Mouse (Mus musculus): Measurements from ENCODE around the gene Itga10.
"Not testable (repeated sequence)": the region's sequence is repeated elsewhere in the genome, so short reads cannot be mapped to it uniquely, and the experiment has no call there.

Gene Itga10

DNA sequence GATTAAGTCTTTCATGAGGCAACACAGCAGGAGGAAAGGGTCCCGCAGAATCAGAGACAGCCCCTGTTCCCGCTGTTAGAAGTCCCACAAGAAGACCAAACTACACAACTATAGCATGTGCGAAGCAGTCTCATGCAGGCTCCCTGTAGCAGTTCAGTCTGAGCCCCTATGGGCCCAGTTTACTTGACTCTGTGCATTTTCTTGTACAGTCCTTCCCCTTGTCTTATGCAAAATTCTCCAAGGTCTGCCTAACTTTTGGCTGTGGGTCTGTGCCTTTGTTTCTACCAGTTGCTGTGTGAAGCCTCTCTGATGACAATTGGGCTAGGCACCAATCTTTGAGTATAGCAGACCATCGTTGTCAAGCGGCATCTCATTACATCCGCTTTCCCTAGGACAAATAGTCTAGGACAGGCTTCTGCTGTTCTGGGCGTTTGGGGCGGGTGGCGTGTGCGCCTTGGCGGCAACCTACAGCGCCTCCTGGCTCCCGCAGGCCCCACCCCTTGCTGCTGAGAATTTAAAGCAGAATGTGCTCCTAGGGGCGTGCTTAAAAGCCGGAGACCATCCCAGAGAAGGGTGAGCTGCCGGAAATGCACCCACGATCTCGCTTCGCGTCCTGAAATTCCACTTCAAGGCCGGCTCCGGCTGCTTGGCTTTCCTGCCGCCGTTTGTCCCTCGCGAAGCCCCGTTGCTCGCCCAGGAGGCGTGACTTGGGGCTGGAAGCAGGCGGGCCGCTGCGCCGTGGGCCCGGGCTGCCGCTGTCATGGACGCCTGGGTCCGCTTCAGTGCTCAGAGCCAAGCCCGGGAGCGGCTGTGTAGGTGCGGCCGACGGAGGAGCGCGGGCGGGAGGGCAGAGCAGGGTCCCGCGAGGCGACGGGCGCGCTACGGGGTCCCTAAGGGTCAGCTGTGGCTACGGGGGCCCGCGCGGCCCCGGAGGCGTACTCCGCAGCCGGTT, 10.2 kb upstream of the Itga10 start, which contains the start of the genes Pex11b and Gm42957:
Gene Pex11b (plus strand): TSS at position 449 of the 952 bp plus-strand sequence.
Gene Gm42957 (plus strand): TSS at position 547 of the 952 bp plus-strand sequence.
- peak; percentile 93 for DNase-seq

DNA sequence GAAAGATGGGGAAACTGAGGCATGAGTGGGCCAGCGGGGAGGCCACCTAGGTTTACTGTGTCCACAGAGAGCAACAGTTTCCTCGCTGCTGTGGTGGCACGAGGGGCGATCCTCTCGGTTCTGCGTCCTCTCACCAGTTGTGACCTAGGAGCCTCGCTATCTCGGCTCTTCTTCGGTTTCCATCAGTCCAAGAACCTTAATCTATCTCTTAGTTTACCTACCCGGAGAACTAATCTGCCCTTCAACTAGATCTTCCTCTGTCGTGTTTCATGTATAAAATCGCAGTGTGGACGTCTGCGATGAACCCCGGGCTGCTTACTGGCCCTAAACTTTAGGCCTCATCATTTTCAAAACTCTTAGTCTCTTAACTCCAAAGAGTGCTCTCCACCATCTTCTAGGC, 9.5 kb upstream of the Itga10 start:
- no peak for DNase-seq

DNA sequence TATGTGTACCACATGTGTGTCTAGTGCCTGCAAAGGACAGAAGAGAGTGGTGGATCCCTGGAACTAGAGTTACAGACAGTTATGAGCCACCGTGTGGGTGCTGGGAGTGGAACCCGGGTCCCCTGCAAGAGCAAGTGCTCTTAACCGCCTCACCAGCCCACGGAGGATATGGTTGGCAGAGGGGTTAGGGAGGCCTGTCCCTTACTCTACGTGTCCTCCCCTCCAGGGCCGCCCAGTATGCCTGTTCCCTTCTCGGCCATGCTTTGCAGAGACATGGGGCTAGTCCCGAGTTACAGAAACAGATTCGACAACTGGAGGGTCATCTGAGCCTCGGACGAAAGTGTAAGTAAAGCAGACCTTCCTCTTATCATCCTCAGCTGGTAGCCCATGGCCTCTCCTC, 8.9 kb upstream of the Itga10 start:
- no peak for DNase-seq

DNA sequence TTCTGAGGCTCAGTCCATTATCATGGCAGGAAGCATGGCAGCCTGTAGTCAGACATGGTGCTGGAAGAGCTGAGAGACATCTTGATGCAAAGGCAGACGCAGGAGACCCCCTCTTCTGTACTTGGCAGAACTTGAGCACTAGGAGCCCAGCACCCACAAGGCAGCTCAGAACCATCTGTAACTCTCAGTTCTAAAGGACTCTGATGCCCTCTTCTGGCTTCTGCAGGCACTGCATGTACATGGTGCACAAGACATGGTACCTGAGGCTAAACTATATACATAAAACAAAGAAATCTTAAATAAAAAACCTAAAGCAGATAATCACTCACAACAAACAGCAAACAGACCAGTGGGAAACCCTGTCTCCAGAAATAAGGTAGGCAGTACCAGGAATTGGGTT, 6.2 kb upstream of the Itga10 start:
- DNase-seq = peak; percentile 79

DNA sequence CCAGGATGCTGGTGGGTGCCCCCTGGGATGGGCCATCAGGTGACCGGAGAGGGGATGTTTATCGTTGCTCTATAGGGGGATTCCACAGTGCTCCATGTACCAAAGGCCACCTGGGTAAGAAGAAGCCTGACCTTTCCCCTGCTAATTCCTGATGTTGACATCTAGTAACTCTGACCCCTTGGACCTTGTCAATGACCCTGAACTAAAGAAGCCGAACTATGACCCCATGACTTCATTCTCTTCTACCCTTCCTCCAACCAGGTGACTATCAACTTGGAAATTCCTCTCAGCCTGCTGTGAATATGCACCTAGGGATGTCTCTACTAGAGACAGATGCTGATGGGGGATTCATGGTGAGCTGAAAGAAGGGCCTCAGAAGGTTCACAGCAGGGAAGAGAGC, 2.0 kb downstream of the Itga10 start:
- no peak for DNase-seq

DNA sequence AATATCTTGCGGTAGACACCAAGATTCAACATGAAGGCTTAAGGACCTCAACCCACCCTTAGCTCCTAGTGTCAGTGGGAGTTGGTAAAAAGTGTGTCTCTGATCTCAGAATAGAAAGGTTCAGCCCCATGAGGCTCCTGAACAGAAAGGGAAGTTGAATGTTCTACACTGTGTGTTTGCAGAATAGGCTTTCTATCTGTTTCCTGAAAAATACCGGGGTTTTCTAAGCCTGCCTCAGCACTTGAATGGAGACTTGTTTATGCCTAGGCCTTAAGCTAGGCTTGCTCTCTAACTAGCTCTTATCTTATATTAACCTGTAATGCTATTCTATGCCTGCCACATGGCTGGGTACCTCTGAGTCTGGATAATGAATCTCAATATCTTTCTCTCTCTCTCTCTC, 15.5 kb downstream of the Itga10 start:
- no peak for DNase-seq

DNA sequence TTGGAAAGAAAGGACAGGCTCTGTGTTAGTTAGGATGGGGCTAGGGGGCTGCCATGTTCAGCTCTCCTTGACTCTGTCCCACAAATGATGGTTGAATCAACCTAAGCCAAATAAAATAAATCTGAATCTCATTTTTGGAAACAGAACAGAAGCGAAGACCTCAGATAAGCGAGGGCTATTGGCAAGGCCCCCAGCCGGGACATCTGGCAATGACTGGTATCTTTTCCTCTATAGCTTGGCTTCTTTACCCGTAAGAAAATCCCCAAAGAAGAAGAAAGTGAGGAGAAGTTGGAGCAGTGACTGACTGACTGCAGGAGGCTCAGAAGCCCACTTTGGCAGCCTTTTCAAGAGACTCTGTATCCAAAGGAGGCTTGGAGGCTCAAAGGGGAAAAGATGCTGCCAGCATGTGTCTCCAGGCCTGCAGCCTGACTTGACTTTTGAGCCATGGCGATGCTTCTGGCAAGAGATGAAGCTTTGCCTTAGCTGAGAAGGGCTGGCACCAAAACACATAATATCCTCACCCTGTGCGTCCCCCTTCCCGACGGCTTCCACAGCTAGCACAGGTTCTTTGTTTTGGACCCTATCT, 17.4 kb downstream of the Itga10 start:
- DNase-seq = no peak

DNA sequence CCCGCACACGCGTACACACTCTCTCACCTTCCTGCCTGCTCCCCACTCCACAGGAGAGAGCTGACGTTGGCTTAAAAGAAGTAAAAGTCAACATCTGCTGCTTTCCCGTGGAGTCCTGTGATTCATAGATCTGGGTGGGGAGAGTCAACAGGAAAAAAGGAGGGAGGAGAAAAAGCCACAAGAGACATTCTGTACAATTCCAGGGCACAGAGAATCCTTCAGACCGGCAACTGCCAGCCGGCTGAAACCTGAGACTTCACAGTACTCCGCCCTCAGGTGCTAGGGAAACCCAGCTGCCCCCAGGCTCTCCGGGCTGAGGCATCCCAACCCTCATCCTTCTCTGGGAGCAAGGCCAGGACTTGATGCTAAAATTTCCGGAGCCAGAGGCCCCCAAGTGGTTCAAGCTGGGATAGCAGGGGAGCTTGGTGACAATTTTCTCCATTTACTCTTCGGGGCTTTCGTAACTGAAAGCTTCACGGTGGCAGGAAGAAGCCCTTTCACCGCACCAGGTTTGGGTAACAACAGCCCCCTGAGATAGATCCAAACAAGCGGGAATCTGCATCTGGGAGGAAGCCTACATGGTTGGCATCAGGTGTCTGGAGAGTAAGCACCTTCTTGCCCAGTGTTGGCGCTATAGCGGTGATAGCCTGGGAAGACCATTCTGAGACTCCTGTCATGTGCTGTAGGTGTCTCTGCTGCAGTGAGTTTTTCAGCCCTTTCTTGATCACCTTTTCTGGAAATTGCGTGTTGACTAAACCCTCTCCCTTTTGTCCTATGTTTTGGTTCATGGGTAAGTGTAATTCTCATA, 18.3 kb downstream of the Itga10 start:
- peak; percentile 86 for DNase-seq

DNA sequence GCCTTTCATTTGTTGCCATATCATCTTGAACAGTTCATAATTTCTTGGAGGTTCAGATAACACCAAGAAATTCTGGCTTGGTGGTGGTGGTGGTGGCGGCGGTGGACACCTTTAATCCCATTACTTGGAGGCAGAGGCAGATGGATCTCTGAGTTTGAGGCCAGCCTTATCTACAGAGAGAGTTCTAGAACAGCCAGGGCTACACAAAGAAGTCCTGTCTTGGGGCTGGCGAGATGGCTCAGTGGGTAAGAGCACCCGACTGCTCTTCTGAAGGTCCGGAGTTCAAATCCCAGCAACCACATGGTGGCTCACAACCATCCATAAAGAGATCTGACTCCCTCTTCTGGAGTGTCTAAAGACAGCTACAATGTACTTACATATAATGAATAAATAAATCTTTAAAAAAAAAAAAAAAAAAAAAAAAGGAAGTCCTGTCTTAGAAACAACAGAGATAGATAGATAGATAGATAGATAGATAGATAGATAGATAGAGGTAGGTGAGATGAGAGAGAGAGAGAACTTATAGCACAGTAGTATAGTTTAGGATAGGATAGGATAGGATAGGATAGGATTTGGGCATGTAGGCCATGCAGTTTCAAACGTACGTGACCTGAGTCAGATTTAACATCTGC, 20.5 kb downstream of the Itga10 start:
- DNase-seq = not testable (repeated sequence)

DNA sequence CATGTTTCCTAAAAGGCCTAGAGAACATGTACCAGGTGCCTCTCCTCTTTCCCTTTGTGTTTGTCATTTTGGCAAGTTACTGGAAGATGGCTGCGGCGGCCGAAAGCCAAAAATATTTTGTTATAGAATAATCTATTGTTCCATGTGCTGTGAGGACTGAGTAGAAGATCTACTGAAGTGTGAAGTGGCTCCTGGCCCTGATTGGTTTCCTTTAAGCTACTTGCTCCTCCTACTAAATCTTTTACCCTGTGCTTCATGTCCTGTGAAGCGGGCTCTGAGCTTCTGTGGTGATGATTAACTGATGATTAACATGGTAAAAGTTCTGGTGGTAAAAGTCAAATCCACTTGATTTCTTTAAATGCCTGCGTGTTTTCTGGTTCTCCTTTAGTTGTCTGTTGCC, 21.5 kb downstream of the Itga10 start:
- DNase-seq = peak; percentile 38

DNA sequence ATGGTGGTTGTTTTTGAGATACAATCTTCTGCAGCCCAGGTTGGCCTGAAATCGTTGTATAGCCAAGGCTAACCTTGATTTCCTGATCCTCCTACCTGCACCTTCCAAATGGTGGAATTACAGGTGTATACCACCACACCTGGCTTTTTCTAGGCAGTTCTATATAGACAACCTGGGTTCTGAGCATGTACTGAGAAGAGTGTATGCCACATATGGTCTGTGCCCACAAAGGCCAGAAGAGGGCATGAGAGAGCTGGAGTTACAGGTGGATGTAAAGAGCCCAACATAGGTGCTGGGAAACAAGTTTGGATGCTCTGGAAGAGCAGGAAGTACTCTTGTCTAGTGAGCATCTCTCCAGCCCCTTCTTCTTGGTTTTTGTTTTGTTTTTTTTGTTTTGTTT, 21.9 kb downstream of the Itga10 start:
- DNase-seq = peak; percentile 46

DNA sequence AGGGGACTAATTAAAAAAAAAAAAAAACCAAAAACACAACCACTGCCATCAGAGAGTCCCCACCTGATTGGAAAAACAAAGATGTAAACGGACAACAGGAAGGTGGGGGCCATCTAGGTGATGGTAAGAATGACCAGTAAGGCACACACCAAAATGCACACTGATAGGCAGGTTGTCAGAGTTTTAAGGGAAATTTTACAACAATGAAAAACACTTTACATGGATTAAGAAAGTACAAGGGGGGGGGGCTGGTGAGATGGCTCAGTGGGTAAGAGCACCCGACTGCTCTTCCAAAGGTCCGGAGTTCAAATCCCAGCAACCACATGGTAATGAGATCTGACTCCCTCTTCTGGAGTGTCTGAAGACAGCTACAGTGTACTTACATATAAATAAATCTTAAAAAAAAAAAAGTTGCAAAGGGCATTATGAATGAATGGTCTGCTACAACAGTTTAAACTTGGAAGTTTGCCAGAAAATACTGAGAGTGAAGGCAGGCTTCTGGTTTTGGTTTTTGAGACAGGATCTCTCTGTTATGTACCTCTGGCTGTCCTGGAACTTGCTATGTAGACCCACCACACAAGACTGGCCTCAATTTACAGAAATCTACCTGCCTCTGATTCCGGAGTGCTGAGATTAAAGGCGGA, 23.2 kb downstream of the Itga10 start:
- no peak for DNase-seq

DNA sequence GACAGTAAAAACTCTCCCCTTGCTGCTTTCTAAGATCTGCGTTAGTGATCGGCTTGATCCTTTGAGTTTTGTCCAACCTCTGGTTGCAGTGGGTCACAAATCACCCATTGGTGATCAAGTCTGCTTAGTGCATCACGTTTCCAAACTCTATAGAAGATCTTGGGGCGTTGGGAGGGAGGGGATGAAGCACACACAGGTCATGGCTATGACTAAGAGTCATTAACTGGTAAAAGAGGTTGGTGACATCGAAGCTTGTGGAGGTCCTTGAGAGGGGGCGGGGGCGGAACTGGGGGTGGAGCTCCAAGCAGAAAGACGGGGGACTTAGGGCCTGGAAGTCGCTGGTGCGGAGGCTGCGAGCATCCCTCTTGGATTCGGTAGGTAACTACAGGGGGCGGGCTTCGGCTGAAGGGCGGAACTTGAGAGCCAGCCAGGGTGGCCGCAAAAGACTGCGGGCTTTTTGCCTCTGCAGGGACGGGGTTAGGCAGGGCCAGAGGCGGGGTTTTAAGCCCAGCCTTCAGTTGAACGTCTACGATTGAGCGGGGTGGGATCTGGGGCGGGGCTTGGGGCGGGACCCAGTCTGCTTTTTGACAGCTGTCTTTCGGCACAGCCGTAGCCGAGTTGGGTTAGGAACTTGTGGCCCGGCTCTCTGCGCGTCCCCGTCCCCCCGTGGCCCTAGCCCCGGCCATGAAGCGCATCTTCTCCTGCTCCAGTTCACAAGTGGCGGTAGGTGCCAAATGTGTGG, 24.5 kb downstream of the Itga10 start, which contains the start of gene Ankrd35:
Gene Ankrd35 (plus strand): TSS at position 405 of the 742 bp plus-strand sequence.
- DNase-seq = peak; percentile 81

DNA sequence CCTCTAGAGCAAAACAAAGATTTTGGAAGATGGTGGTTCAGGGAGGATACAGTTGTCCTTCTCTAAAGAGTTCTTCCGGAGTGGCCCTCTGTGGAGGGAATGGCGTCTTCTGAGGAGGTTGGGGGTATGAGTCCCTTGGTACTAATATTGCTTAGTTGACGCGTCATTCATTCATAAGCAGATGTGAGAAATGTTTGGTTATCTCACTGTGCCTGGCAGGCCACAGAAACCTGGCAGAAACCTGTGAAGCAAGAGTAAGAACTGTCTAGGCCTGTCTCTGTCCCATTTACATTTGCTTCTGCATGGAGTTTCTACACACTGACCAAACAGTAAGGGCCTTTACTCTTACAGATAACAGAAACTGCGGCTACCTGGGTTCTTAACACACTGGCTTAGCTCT, 26.1 kb downstream of the Itga10 start:
- DNase-seq = no peak

DNA sequence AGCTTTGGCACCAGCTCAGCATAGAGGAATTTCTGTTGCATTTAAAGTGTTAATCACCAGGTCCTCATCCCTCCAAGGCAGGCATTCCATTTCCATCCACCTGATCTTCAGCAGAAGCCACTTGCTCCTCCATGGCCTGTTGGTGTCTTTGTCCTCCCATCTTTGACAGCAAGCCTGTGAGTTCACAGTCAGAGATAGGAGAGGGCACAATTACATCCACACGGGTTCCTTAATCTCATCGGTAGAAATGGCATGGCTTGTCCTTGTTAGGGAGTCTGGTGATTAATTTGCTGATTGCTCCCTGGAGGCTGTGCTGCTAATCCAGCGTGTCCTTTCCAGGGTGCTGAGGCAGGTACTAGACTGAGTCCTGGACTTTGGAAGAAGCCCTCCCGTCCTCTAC, 28.1 kb downstream of the Itga10 start:
- no peak for DNase-seq

DNA sequence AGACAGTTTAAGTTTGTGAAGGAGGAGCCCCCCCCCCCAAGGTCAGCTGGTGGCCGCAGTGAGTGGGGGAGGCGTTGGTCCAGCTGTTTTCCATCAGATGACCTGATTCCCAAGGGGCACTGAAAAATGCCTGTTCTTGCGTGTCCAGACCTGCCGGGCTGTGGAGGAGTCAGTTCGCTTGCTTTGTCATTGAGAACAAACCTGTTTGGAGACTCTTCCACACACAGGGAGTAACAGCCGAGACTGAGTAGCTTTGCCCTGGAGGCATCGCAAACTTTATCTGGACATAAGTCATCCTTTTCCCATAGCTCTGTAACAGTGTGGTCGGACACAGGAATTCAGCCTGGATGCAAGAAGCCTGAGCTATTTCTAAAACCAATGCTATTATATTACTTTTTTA, 29.1 kb downstream of the Itga10 start:
- no peak for DNase-seq

DNA sequence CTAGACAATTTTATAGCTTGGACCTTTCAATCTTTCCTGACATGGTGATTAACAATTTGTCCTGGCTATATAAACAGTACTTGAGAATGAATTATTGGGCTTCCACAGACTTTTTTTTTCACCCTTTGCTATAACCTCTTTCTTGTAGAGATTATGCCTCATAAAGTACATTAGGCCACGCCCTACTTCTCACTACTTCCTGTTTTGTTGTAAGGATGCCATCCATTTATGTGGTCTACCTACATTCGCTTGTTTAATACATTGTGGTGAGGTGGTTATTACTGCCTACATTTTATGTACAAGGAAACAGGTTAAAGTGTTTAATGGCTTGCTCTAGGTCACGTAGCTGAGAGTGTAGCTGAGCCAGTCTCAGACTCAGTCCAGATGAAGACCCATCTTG, 29.8 kb downstream of the Itga10 start:
- no peak for DNase-seq

DNA sequence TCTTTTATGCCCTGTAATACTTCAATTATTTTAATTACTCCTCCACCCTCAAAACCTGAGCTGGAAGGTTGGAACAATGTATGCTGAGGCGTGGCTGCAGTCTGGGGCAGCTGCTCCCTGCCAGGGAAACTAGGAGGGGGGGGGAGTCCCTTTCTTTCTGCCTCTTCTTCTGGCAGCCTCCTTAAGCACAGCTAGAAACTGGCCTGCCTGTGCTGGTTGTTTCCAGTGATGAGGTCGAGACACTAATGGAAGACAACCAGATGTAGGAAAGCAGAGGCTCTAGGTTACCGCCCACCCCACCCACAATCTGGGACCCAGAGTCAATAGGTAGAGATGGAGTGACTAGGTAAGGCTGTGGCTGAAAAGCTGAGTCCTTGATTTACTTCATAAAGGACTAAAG, 30.3 kb downstream of the Itga10 start:
- DNase-seq = no peak

DNA sequence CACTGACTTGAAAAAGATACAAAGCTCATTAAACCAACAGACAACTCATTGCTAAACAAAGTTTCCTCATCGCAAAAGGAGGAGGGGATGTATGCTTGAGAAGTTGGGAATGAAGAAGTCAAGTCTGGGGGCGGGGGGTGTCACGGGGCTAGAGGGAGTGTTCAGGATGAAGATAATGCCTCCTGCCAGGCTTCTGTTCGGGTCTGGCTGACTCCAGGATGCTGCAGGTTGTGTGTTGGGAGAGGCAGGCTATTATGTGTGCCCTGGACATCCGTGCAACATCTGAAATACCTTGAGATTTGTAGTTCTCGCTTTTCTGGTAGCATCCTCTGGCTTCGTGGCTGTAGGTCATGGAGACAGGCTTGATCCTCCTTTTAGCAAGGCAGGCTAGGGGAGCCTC, 33.1 kb downstream of the Itga10 start:
- DNase-seq = no peak

DNA sequence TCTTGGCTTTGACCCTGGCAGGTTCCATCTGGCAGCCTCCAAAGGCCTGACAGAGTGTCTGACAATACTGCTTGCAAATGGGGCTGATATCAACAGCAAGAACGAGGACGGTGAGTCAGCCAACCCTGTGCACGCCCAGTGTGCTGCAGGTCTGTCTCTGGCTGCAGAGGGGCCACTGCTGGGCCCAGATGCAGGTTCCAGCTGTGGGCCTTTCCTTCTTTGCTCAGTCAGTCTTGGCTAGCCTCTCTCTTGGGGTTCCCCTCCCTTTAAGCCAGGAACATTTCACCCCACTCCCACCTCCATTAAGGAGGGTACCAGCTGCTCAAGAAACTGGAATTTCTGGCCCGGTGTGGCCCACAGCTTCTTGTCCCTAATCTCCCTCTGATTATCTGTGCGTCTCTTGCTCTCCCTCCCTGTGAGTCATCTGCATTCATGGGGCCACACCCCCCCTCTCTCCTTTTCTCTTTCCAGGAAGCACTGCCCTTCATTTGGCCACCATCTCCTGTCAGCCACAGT, 33.8 kb downstream of the Itga10 start:
- no peak for DNase-seq

DNA sequence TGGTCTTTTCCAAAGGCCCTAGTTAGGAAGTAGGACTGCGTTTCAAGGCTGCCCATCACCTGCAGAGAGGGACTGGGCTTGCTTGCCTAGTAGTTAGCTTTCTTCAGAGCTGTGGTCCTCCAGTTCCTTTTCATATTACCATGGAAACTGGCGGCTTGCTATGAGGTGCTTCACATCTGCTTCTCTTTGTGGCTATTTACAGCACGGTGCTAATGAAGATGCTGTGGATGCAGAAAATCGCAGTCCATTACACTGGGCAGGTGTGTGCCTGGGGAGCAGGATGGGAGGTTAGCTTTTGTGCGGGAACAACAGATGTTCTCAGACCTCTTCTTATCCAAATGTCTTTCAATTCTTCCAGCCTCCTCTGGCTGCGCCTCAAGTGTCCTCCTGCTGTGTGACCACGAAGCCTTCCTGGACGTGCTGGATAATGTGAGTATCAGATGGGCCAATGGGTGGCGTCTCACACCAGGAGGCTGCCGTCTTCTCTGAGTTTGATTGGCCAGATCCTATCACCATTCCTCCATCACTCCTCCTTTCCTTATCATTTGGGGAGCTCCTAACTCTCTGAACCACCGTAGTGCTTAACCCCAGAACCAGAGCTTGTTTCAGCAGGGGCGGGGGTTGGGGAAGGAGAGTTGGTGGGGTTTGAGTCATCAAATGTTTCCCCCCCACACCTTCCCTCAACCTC, 35.0 kb downstream of the Itga10 start:
- no peak for DNase-seq

Measured in kidney, adult 18-20 months (tissue).